Mouse (Mus musculus) heart, adult 8-10 months (tissue): ENCODE measurements around the gene Fam168a. TPM values are rescaled to one million over a fixed set of nuclear protein-coding genes. Genes with fewer than 3 reads are reported as not detected.

Experiments
- DNase-seq: peaks from one replicate; pipeline ENCODE4 v3.0.0; 2022; ENCODE audit warnings: low spot score
- total RNA-seq, 4 experiments: library from RNA; stranded (reverse); gene quantifications; 2 replicates each; pipeline ENCODE4 v1.2.4; 2022

Gene Fam168a
- total RNA-seq, 4 experiments from 2014 or later = 32.7 to 35.7 (median 34.1) TPM

- no peak for DNase-seq
These were observed 69.4 kb downstream of the Fam168a start for GRCm38 (mm10) chr7:100775810-100776209.

- no peak for DNase-seq
These were observed 73.8 kb downstream of the Fam168a start for GRCm38 (mm10) chr7:100780192-100780591.

GRCm38 (mm10) chr7:100784650-100785049 is 78.2 kb downstream of the Fam168a start:
- no peak for DNase-seq

GRCm38 (mm10) chr7:100785426-100785825 is 79.0 kb downstream of the Fam168a start:
- DNase-seq = no peak

DNA sequence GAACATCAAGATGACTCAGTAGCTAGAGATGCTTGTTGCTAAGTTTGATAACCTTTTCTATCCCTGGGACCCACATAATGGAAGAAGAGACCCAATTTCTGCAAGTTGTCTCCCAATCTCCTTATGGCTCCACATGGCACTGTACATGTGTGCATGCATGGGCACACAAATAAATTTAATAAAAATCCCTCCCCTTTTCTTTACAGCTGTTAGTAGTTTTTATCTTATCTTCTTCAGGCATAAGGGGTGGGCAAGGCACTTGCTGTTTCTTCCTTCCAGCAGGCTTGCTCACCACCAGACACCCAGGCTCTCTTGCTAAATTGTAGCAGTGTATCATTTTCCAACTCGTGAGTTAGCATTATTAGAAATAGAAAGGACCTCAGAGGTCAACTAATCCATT is 79.6 kb downstream of the Fam168a start:
- no peak for DNase-seq

DNA sequence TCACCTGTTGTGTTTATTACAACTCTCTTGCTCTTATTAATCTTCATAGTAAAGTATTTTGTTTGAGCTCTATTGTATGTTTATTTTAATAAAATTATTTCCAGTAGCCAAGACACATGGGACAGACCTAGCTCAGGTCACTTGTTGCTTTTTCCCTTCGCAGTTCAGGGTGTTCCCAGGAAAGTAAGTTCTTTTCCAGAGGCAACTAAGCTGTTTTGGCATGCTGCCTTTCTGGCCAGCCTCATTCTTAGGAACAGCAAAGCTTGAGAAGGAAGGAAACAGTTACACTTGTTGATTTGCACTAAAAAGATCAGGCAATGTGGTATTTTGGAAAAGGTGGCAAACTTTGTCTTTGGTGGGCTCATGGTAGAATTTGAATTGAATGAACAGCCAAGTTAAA is 81.9 kb downstream of the Fam168a start:
- DNase-seq = peak; percentile 66

- DNase-seq = peak; percentile 42
These were observed 92.4 kb downstream of the Fam168a start for GRCm38 (mm10) chr7:100798810-100799209.

DNA sequence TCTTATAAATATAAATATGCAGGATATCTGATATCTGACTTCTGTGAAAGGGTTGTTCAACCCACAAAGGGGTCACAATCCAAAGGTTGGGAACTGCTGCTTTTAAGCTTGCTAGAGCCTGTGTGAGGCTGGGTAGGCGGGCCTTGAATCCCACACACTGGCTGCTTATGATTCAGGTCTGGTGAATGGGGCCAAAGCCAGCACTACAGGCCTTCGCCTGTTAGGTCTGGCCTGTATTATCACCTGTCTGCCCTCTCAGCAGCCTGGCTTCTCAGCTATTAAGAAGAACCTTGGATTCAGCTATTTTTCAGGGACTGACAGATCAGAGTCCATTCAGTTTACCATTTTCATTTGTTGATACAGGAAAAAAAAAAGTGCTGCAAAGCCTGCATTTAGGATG is 99.0 kb downstream of the Fam168a start:
- no peak for DNase-seq

DNA sequence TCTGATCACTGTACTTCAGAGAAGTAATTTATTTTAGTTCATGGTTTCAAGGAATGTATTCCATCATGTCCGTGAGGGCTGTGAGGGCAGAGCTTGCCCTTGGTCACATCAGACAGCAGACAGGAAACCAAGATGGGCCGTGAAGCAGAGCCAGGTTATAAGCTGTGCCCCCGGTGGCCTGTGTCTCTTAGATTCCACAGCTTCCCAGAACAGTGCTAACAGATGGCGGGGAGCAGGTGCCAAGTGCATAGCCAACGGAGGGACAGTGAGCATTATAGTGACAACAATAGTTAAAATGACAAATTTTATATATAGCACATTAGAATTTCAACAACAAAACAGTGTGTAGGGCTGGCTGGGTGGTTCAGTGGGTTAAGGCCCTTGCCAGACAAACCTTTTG is 105.5 kb downstream of the Fam168a start:
- DNase-seq = no peak

DNA sequence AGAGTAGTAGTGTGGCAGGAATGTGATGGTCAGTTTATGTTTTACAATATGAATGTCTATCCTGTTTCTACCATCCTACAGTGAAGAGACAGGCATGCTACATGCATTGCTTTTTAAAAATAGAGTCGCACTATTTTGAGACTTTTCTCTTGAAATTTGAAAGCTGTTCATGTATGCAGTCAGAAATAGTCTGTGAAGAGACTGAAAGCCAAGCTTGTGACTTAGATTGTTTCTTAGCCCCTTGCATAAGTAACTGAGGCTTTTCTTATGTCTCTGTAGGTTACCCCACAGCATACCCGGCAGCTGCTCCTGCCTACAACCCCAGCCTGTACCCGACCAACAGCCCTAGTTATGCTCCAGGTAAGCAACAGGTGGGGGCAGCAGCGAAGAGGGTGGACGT is 106.2 kb downstream of the Fam168a start:
- no peak for DNase-seq

- DNase-seq = peak; percentile 34
These were observed 109.6 kb downstream of the Fam168a start for GRCm38 (mm10) chr7:100815900-100816570.

- no peak for DNase-seq
These were observed 110.5 kb downstream of the Fam168a start for GRCm38 (mm10) chr7:100816759-100817441.

DNA sequence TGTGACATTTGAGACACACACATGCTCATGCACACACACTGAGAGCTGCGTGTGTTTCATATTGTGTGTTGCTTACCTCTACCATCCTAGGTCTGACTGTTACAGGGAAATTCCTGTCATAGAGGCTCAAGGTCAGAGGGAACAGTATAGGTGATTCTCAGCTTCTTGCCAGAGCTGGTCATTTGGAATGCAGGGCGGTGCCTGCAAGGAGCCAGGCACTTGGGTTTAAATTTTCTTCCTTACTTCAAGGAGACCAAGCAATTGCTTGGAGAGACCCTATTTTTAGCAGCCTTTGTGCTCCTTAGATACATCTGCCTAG is 111.0 kb downstream of the Fam168a start:
- DNase-seq = no peak

GRCm38 (mm10) chr7:100818401-100819064 is 112.1 kb downstream of the Fam168a start:
- DNase-seq = no peak

DNA sequence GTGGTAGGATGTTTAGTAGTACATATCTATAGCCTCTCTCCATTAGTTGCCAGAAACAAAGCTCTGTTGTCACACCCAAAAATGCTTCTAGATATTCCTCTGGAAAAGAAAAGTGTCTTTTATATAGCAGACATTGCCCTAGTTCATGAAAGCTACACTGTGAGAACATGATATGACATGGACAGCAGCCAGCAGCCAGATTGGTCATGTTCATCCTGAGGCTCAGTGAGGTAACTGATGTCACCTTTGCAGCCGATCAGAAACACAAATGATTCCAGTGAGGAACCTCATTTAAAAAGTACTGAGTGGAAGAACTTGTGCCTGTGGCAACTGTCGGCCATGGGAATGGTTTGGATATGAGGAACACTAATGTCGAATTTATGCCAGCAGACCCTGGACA is 118.2 kb downstream of the Fam168a start:
- DNase-seq = no peak

- DNase-seq = no peak
These were observed 122.1 kb downstream of the Fam168a start for GRCm38 (mm10) chr7:100828549-100828948.

DNA sequence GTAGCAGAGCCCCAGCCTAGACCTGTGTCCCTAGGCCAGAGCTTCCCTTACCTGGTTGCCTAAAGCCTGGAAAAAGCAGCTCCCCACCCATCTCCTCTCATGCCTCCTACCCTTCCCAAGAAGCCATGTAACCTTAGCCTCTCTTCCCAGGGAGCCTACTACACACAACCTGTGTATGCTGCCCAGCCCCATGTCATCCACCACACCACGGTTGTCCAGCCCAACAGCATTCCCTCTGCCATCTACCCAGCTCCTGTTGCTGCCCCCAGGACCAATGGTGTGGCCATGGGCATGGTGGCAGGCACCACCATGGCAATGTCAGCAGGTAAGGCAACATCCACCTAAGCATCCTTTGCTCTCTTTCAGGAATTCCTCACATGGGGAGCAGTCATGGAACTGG is 127.4 kb downstream of the Fam168a start:
- no peak for DNase-seq

DNA sequence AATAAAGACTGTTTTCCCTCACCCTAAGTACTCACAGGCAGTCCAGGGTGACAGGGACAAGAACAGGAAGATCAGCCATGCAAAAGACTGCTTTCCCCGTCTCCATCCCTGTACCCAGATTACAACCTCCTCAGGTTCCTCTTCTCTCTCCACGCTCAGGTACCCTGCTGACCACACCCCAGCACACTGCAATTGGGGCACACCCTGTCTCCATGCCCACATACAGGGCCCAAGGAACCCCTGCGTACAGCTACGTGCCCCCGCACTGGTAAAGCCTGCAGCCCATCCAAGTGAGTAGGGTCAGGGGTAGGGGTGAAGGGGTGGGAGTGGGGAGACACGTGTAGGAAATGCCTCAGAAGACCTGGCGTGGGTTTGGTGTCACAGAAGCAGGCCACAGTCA is 128.7 kb downstream of the Fam168a start:
- DNase-seq = no peak

DNA sequence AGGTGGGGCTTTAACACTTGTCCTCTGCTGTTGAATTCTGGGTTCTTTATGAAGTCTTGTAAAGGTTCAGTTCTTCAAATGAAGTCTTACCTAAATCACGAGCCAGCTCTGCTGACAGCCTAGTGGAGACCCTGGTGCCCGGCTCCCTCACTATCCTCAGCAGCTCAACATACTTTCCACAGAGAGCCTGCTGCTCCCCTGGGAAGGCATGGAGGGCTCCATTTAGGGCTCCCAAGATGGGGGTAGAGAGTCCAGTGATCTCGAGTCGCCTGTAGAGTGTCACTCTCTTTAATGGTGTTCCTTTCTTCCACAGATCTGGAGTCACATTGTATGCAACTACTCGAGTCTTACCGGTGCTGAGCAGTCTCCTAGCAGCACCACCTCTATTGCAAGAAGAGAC is 129.3 kb downstream of the Fam168a start:
- no peak for DNase-seq

DNA sequence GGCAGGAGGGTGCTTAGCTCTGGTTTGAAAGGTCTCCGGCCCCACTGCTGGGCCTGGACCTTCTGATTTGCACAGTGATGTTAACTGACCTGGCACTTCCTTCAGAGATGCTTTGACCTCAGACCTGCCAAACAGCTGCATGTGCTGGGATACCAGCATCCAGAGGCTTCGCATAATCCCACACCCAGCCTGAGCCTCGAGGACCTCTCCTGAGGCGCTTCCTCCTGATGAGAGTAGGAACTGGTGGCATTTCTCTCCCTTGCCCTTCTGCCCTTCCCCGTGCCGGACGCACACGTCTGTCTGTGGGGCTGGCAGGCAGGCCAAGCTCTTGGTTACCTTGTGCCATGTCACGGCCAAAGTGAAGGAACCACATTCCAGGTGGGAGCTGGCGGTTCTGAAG is 130.2 kb downstream of the Fam168a start:
- no peak for DNase-seq

GRCm38 (mm10) chr7:100837701-100838100 is 131.3 kb downstream of the Fam168a start:
- no peak for DNase-seq

DNA sequence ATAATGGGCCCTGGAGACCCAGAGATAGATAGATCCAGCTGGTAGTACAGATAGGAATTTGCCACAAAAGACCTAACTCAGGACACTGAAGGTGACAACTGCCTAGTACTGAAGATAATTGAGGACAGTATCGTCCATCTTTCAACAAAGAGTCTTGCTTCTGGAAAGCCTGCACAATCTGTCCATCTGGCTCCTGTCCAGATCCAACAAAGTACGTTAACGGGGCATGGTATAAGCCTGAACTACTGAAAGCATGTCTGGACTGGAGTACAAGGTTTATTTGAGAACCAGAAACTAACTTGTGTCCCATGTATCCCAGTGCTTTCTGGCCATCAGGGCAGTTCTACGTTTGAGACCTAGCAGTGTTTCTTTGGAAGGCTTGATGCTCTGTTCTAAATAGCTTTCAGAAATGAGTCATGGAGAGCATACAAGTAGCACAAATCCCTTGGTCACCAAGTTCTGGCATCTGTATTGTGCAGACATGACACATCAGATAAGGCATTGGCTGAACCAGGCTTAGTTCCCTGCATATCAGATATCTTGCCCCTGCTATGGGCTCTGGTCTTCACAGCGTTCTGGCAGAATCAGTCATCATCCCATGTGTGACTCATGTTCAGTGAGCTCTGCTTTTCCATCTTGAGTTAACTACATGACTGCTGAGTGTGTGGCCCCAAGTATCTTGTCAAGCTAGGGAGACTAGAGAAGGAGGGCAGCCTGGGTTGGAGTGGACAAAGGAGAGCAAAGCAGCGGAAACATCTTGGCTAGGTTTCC is 133.4 kb downstream of the Fam168a start:
- no peak for DNase-seq
